Mouse (Mus musculus) thymus, adult 2 months (tissue): ENCODE data around the gene Sned1.

Experiments
- CTCF ChIP-seq: fragments of 200-500 bp; IDR thresholded peaks from 2 replicates; pipeline ENCODE4 v1.5.1; 2012; ENCODE audit warnings: mild to moderate bottlenecking, control low read depth, low read length, moderate library complexity, borderline replicate concordance; ENCODE audit not compliant: control insufficient read depth, poor library complexity, insufficient read depth; ENCODE audit errors: extremely low read depth
- POLR2A ChIP-seq: fragments of 200-500 bp; IDR thresholded peaks from 2 replicates; pipeline ENCODE4 v1.6.1; 2012; ENCODE audit warnings: mild to moderate bottlenecking, low read length, control low read depth, moderate library complexity; ENCODE audit not compliant: control insufficient read depth, poor library complexity, insufficient read depth; ENCODE audit errors: extremely low read depth

- TF ChIP-seq CTCF: no peak
- no peak for TF ChIP-seq POLR2A
These were observed 54.1 kb downstream of the Sned1 start for GRCm38 (mm10) chr1:93289678-93290214.
